Mouse (Mus musculus) hindbrain, embryonic 13.5 days (tissue): ENCODE measurements around the gene Spaca7. TPM values are rescaled to one million over a fixed set of nuclear protein-coding genes. Genes with fewer than 3 reads are reported as not detected.

Source experiments
- polyA plus RNA-seq: library from polyadenylated mRNA; unstranded; fragments of >200 nt; fragmentation: Nextera tagmentation; extraction: Ambion mirVana; gene quantifications from 2 replicates; pipeline ENCODE4 v1.2.1, GENCODE M21; 2015

Gene Spaca7
- polyA plus RNA-seq, 1 experiment from 2014 or later = not detected

Other genes starting within 250 kb of the Spaca7 start
- gene Sox1, start 177.7 kb upstream of the Spaca7 start, polyA plus RNA-seq = 2.0 and 2.4 TPM in 2 replicates
- gene Tubgcp3, start 99.2 kb downstream of the Spaca7 start, polyA plus RNA-seq = 38.4 and 41.5 TPM in 2 replicates
- gene Atp11a, start 184.0 kb downstream of the Spaca7 start, polyA plus RNA-seq = 7.9 and 8.8 TPM in 2 replicates